Mouse (Mus musculus) 3134 (cell line): Measurements from ENCODE around the gene 9330182L06Rik.

Source experiments
- DNase-seq: peaks from one replicate; pipeline ENCODE4 v3.0.0-alpha.2; 2011; ENCODE audit warnings: low spot score; ENCODE audit not compliant: insufficient read length; ENCODE audit errors: extremely low read depth

Gene 9330182L06Rik

DNA sequence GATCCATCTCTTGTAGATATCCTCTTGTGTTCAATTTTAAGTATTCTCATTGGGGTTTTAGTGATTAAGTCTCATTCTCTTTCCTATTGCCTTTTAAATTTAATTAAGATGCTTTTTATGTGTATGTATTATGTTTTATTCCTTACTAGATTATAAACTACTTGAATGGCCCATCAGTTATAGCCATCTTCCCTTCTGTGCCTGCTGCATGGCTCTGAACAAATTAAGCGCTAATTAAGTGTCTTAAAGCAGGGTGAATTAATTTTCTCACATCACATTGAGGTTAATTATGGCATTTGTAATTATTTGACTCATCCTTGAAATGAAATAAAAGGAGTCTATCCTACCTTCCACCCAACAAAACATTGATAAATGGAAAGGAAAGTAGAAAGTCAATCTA is 245.1 kb downstream of the 9330182L06Rik start:
- DNase-seq = no peak

DNA sequence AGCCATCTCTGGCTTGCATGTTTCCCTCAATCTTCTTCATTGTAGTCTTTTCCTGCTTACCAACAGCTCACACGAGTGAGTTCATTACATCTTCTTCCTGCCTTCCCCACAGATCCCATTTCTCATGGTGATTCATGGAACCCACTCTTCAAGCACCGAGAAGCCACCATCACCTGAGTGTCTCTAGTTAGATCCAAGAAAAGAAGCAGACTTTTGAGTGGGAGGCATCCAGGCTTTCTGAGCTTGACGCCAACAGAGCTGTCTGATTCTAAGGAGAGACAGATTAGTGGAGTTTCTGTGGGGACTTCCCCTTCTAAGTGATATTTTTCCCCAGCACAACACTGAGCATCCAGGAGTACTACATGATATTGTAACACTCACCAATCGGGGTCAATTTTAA is 259.6 kb downstream of the 9330182L06Rik start:
- no peak for DNase-seq
